Mouse (Mus musculus) ES-Bruce4 (cell line): ENCODE measurements around the gene Hace1. TPM values are rescaled to one million over a fixed set of nuclear protein-coding genes. Genes with fewer than 3 reads are reported as not detected.
A peak's percentile ranks its signal among the peaks of the same experiment; 100 is the strongest.
"Not testable (repeated sequence)": the region's sequence is repeated elsewhere in the genome, so short reads cannot be mapped to it uniquely, and the experiment has no call there.

Experiments used
- H3K27ac ChIP-seq: 2 replicates; pipeline ENCODE4 v1.5.1; 2012; ENCODE audit warnings: low read length, inconsistent platforms; ENCODE audit not compliant: insufficient read depth
- H3K27me3 ChIP-seq: 2 replicates; pipeline ENCODE4 v1.6.1; 2012; ENCODE audit warnings: mild to moderate bottlenecking, low read length, inconsistent platforms; ENCODE audit not compliant: control insufficient read depth, poor library complexity, insufficient read depth, severe bottlenecking
- H3K36me3 ChIP-seq: 2 replicates; pipeline ENCODE4 v1.6.1; 2012; ENCODE audit warnings: inconsistent platforms, mild to moderate bottlenecking, low read length, moderate library complexity; ENCODE audit not compliant: control insufficient read depth, poor library complexity, insufficient read depth, severe bottlenecking
- H3K4me1 ChIP-seq: one replicate; pipeline ENCODE4 v1.8.1; 2011; ENCODE audit warnings: low read length; ENCODE audit not compliant: control insufficient read depth, insufficient read depth
- H3K4me3 ChIP-seq: 2 replicates; pipeline ENCODE4 v1.5.1; 2011; ENCODE audit warnings: low read depth, mild to moderate bottlenecking, low read length
- H3K9ac ChIP-seq: 2 replicates; pipeline ENCODE4 v1.6.1; 2012; ENCODE audit warnings: low read depth, mild to moderate bottlenecking, inconsistent platforms; ENCODE audit not compliant: poor library complexity, severe bottlenecking
- H3K9me3 ChIP-seq: replicated peaks from 2 replicates; pipeline ENCODE4 v1.6.1; 2012; ENCODE audit warnings: mild to moderate bottlenecking, low read length, inconsistent platforms; ENCODE audit not compliant: control insufficient read depth, poor library complexity, insufficient read depth, severe bottlenecking
- CTCF ChIP-seq: IDR thresholded peaks from one replicate; pipeline ENCODE4 v1.8.1; 2011; ENCODE audit warnings: low read depth, low read length
- EP300 ChIP-seq: IDR thresholded peaks from 2 replicates; pipeline ENCODE4 v1.6.1; 2011; ENCODE audit warnings: low read depth, low read length; ENCODE audit not compliant: insufficient read depth
- POLR2A ChIP-seq: IDR thresholded peaks from one replicate; pipeline ENCODE4 v1.8.1; 2011; ENCODE audit warnings: low read length; ENCODE audit not compliant: insufficient read depth
- polyA plus RNA-seq: library from polyadenylated mRNA; stranded (reverse); fragments of >200 nt; gene quantifications from 2 replicates; pipeline ENCODE4 v1.2.4, GENCODE M21; 2011; ENCODE audit warnings: low read depth; ENCODE audit not compliant: missing spikeins, insufficient read depth, insufficient read length

Hace1 gene
- 18.2 and 25.5 TPM in 2 replicates for polyA plus RNA-seq

DNA sequence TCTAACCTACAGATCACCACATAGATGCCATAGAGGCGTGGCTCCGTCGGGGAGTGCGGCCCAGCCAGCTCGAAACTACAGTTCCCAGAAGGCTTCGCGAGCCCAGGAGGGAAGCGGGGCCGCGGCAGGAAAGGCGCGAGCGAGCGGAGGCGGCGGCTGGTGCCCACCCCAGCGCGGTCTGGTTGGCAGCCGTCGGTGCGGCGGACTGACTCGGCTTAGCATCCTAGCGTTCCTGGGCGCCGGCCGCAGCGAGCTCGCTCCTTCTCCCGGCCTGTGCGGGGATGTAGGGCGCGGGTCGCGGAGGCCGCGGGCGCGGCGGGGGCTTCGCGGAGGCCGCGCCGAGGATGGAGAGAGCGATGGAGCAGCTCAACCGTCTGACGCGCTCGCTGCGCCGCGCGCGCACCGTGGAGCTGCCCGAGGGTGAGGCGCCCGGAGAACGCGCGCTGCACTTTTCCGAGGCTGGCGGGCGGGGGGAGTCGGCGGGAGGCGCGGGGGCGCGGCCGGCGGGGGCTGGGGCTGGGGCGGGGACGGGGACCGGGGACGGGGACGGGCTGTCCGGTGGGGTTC lies at the start of gene Hace1:
Gene Hace1 (plus strand): TSS at position 99 of the 567 bp plus-strand sequence.
- peak within 1 kb of the TSS; percentile 53; the same call in 1 of the 2 replicates for H3K27ac ChIP-seq
- peak within 1 kb of the TSS; percentile 94 for H3K4me3 ChIP-seq
- H3K9me3 ChIP-seq: no peaks in the 10 kb centered on the region
- TF ChIP-seq EP300 (no peak), POLR2A (no peak), CTCF (no peak)
- H3K36me3 ChIP-seq: no peaks in the 10 kb centered on the region
- peak within 1 kb of the TSS; percentile 78 for H3K9ac ChIP-seq
- H3K4me1 ChIP-seq: no peaks in the 10 kb centered on the region
- H3K27me3 ChIP-seq: no peaks in the 10 kb centered on the region

DNA sequence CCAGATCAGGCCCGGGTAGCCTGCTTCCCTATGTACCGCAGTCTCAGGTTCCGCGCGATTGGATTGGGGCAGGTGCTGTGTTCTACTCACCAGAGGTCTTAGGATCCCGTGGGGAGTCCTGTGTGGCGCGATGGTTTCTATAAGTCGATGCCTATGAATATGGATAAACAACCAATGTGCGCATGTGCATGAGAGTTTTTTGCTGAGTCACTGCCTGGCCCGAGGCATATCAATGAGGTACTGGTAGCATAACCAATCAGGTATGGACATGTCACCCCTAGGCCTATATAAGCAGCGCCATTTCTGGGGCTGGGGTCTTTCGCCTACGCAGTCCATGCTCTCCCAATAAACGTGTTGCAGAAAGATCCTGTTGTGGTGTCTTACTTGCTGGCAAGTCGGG lies 40.3 kb upstream of the Hace1 start:
- not testable (repeated sequence) for H3K9ac ChIP-seq, H3K9me3 ChIP-seq, H3K4me3 ChIP-seq, H3K27me3 ChIP-seq, H3K36me3 ChIP-seq, H3K4me1 ChIP-seq, H3K27ac ChIP-seq

DNA sequence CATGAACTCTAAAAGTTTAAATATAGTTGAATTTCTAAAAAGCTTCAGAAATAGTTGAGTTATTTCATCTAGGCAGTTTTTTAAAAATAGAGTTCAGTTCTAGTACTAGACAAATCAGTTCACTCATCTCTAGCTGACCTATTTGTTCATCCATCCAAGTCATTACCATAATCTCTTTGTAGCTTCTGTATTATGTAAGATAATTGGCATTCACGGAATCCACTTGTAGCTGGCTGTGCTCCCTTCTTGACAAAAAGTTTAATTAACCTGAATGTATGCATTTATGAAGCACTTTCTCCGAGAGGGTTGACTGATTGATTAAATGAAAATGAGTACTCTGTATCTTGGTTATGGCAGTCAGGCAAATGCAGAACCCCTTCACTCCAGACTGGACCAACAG lies 34.9 kb upstream of the Hace1 start:
- no peak overlapping the region for H3K27ac ChIP-seq
- TF ChIP-seq EP300: no peak
- no peak for TF ChIP-seq CTCF
- TF ChIP-seq POLR2A: no peak
- H3K27me3 ChIP-seq: no peaks in the 10 kb centered on the region
- no peaks in the 10 kb centered on the region for H3K36me3 ChIP-seq
- H3K9ac ChIP-seq: no peak overlapping the region
- no peaks in the 10 kb centered on the region for H3K4me1 ChIP-seq
- H3K9me3 ChIP-seq: peaks cover 2% of the 10 kb centered on the region; the same call in 1 of the 2 replicates
- H3K4me3 ChIP-seq: no peak overlapping the region

DNA sequence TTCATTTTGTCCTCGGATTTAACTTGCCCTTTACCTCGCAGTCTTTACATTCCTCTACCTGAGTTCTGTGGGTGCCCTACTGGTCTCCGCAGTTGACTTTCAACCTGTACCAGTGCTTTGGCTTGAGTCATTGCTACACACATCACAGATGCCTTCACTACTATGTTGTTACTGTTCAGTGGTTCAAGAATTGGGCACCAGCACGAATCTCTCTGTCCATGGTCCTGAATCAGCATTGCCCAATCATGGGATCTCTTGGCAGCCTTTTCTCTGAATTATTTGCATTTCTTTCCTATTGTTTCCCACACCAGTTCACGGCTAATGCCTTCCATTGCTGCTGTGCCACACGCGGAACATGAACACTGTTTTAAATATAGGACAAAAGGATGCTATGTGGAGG lies 30.8 kb upstream of the Hace1 start:
- no peak overlapping the region for H3K27ac ChIP-seq
- no peaks in the 10 kb centered on the region for H3K27me3 ChIP-seq
- no peak overlapping the region for H3K4me3 ChIP-seq
- no peaks in the 10 kb centered on the region for H3K4me1 ChIP-seq
- H3K9ac ChIP-seq: no peak overlapping the region
- H3K9me3 ChIP-seq: 0 out of 2 replicates have a peak, but pooled peaks cover 5% of the 10 kb centered on the region
- H3K36me3 ChIP-seq: no peaks in the 10 kb centered on the region
- no peak for TF ChIP-seq EP300
- TF ChIP-seq CTCF: no peak
- no peak for TF ChIP-seq POLR2A

DNA sequence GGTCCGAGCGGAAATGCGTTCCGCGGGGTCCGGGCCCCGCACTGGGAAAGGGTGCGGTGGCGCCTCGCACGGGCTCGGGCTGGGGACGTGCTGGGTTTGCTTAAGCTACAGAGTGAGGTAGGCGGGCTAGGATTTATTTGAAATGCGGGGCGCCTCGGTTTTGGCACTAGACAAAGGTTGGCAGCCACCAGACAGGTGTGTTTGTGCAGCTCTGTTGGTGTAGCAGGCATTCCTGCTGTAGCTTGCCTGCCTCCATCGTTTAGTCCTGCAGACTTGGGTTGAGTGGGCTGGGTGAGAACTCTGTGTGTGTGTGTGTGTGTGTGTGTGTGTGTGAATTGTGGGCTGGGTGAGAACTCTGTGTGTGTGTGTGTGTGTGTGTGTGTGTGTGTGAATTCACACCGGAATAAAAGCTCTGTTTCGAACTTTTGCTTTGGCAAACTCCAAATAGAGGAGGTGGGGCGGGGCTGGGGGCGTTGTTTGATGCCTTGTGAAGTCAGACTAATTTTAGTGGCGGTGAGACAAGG lies 731 bp downstream of the Hace1 start:
- TF ChIP-seq CTCF (no peak), EP300 (no peak), POLR2A (no peak)
- H3K4me1 ChIP-seq: no peaks in the 10 kb centered on the region
- peak overlapping the region; percentile 78 for H3K9ac ChIP-seq
- no peaks in the 10 kb centered on the region for H3K9me3 ChIP-seq
- peak overlapping the region; percentile 53; the same call in 1 of the 2 replicates for H3K27ac ChIP-seq
- peak overlapping the region; percentile 94 for H3K4me3 ChIP-seq
- no peaks in the 10 kb centered on the region for H3K27me3 ChIP-seq
- H3K36me3 ChIP-seq: no peaks in the 10 kb centered on the region

DNA sequence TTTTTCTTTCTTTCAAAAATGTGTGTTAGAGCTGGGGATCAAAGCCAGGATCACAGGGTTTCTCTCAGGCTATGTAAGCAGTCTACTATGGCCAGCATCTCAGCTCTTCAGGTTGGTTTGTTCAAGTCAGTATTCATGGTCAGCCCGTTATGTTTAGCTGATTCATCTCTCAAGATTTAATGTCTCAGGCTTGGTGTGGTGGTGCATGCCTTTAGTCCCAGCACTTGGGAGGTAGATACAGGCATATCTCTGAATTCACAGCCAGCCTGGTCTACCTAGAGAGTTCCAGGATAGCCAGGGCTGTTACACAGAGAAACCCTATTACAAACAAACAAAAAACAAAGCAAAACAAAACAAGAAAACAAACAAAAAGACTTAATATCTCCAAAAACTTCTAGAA lies 5.7 kb downstream of the Hace1 start:
- H3K4me3 ChIP-seq: no peak overlapping the region
- H3K27ac ChIP-seq: no peak overlapping the region
- H3K36me3 ChIP-seq: no peaks in the 10 kb centered on the region
- H3K27me3 ChIP-seq: no peaks in the 10 kb centered on the region
- TF ChIP-seq CTCF: no peak
- no peak overlapping the region for H3K9ac ChIP-seq
- no peaks in the 10 kb centered on the region for H3K9me3 ChIP-seq
- H3K4me1 ChIP-seq: no peaks in the 10 kb centered on the region
